Mouse (Mus musculus) neural tube, embryonic 15.5 days (tissue): Measurements from ENCODE around the gene Apoc4. TPM values are rescaled to one million over a fixed set of nuclear protein-coding genes. Genes with fewer than 3 reads are reported as not detected.

Experiments used
- ATAC-seq: fragments of 200-750 bp; cut with Nextera tagmentation; 2 replicates; pipeline ENCODE4 v1.8.0; 2017; ENCODE audit warnings: mild to moderate bottlenecking, moderate TSS enrichment, moderate library complexity; ENCODE audit not compliant: low FRiP score
- H3K27ac ChIP-seq: fragments of 300-500 bp; sonication (generic); replicated peaks from 2 replicates; pipeline ENCODE4 v1.5.1; 2015; ENCODE audit warnings: mild to moderate bottlenecking, inconsistent platforms
- H3K27me3 ChIP-seq: fragments of 300-500 bp; sonication (generic); replicated peaks from 2 replicates; pipeline ENCODE4 v1.6.1; 2015; ENCODE audit warnings: inconsistent platforms
- H3K36me3 ChIP-seq: fragments of 300-500 bp; sonication (generic); 2 replicates; pipeline ENCODE4 v1.6.1; 2015; ENCODE audit warnings: inconsistent platforms
- H3K4me1 ChIP-seq: fragments of 300-500 bp; sonication (generic); 2 replicates; pipeline ENCODE4 v1.6.1; 2015; ENCODE audit warnings: inconsistent platforms
- H3K4me2 ChIP-seq: fragments of 300-500 bp; sonication (generic); 2 replicates; pipeline ENCODE4 v1.6.1; 2015; ENCODE audit warnings: inconsistent platforms, mild to moderate bottlenecking, moderate library complexity
- H3K4me3 ChIP-seq: fragments of 300-500 bp; sonication (generic); replicated peaks from 2 replicates; pipeline ENCODE4 v1.5.1; 2015; ENCODE audit warnings: mild to moderate bottlenecking, inconsistent platforms
- H3K9ac ChIP-seq: fragments of 300-500 bp; sonication (generic); replicated peaks from 2 replicates; pipeline ENCODE4 v1.6.1; 2015; ENCODE audit warnings: mild to moderate bottlenecking, inconsistent platforms
- H3K9me3 ChIP-seq: fragments of 300-500 bp; sonication (generic); replicated peaks from 2 replicates; pipeline ENCODE4 v1.6.1; 2016; ENCODE audit warnings: inconsistent platforms
- WGBS: fragments of 180-500 bp; shearing (Covaris S2); methylation state at CpG from one replicate; pipeline ENCODE4 v1.1.7; 2015; ENCODE audit warnings: mixed read lengths; 5-methylcytosine and 5-hydroxymethylcytosine counted together
- polyA plus RNA-seq: library from polyadenylated mRNA; unstranded; fragments of >200 nt; fragmentation: Nextera tagmentation; extraction: Ambion mirVana; gene quantifications from 2 replicates; pipeline ENCODE4 v1.2.1, GENCODE M21; 2015

Gene Apoc4
- polyA plus RNA-seq, 1 experiment from 2014 or later, result 0.38 TPM

GRCm38 (mm10) chr7:19635074-19635827 lies 46.0 kb downstream of the Apoc4 start:
- Histone ChIP-seq H3K27ac (no peak overlapping the region), H3K27me3 (no peaks in the 10 kb centered on the region), H3K9ac (no peak overlapping the region), H3K9me3 (no peaks in the 10 kb centered on the region), H3K4me3 (no peak overlapping the region), H3K36me3 (peaks cover 85% of the 10 kb centered on the region), H3K4me2 (no peak overlapping the region), H3K4me1 (no peaks in the 10 kb centered on the region)
- no peak for ATAC-seq
- WGBS, result 93% methylated on average over 11 of the region's 11 CpGs

GRCm38 (mm10) chr7:19634591-19634990 lies 46.7 kb downstream of the Apoc4 start:
- no peak for ATAC-seq
- Histone ChIP-seq H3K9me3 (no peaks in the 10 kb centered on the region), H3K4me1 (peaks cover 5% of the 10 kb centered on the region; the same call in 1 of the 2 replicates), H3K27me3 (no peaks in the 10 kb centered on the region), H3K27ac (no peak overlapping the region), H3K4me2 (no peak overlapping the region), H3K36me3 (peaks cover 78% of the 10 kb centered on the region), H3K4me3 (no peak overlapping the region), H3K9ac (no peak overlapping the region)
- WGBS, result 72% methylated on average over 2 of the region's 2 CpGs

- Histone ChIP-seq H3K4me3 (no peak overlapping the region), H3K9ac (no peak overlapping the region), H3K4me2 (no peak overlapping the region), H3K9me3 (no peaks in the 10 kb centered on the region), H3K27ac (no peak overlapping the region), H3K4me1 (peaks cover 7% of the 10 kb centered on the region; the same call in 1 of the 2 replicates), H3K27me3 (no peaks in the 10 kb centered on the region), H3K36me3 (peaks cover 71% of the 10 kb centered on the region)
- no peak for ATAC-seq
- 92% methylated on average over 15 of the region's 15 CpGs for WGBS
These were observed 47.4 kb downstream of the Apoc4 start for GRCm38 (mm10) chr7:19633855-19634254.

GRCm38 (mm10) chr7:19633197-19633596 lies 48.1 kb downstream of the Apoc4 start:
- 94% methylated on average over 17 of the region's 17 CpGs for WGBS
- no peak overlapping the region for H3K9ac ChIP-seq
- peaks cover 64% of the 10 kb centered on the region for H3K36me3 ChIP-seq

GRCm38 (mm10) chr7:19632720-19633119 lies 48.6 kb downstream of the Apoc4 start:
- ATAC-seq, result no peak
- Histone ChIP-seq H3K4me2 (no peak overlapping the region), H3K36me3 (peaks cover 60% of the 10 kb centered on the region), H3K27ac (no peak overlapping the region), H3K4me1 (peaks cover 12% of the 10 kb centered on the region), H3K9ac (no peak overlapping the region), H3K4me3 (no peak overlapping the region), H3K27me3 (no peaks in the 10 kb centered on the region), H3K9me3 (no peaks in the 10 kb centered on the region)

More at GRCm38 (mm10) chr7:19633197-19633596, 48.1 kb downstream of the Apoc4 start:
- Histone ChIP-seq H3K27me3 (no peaks in the 10 kb centered on the region), H3K4me3 (no peak overlapping the region), H3K4me1 (peaks cover 9% of the 10 kb centered on the region), H3K4me2 (no peak overlapping the region), H3K27ac (no peak overlapping the region), H3K9me3 (no peaks in the 10 kb centered on the region)
- ATAC-seq, result no peak

- Histone ChIP-seq H3K4me1 (peaks cover 12% of the 10 kb centered on the region), H3K9ac (no peak overlapping the region), H3K27ac (no peak overlapping the region), H3K27me3 (no peaks in the 10 kb centered on the region), H3K36me3 (peaks cover 55% of the 10 kb centered on the region), H3K4me2 (no peak overlapping the region), H3K4me3 (no peak overlapping the region), H3K9me3 (no peaks in the 10 kb centered on the region)
- no peak for ATAC-seq
These were observed 49.0 kb downstream of the Apoc4 start for GRCm38 (mm10) chr7:19632275-19632674.

- H3K4me3 ChIP-seq, result peak within 1 kb of the TSS; percentile 72
- 0 out of 2 replicates have a peak, but pooled peaks cover 2% of the 10 kb centered on the region for H3K27me3 ChIP-seq
- H3K4me1 ChIP-seq, result peaks cover 12% of the 10 kb centered on the region
- WGBS, result 1% methylated on average over 23 of the region's 41 CpGs
- H3K36me3 ChIP-seq, result peaks cover 26% of the 10 kb centered on the region
- H3K4me2 ChIP-seq, result peak within 1 kb of the TSS; percentile 76
- peak within 1 kb of the TSS; percentile 44 for H3K9ac ChIP-seq
- no peaks in the 10 kb centered on the region for H3K9me3 ChIP-seq
- peak; percentile 83 for ATAC-seq
- H3K27ac ChIP-seq, result peak within 1 kb of the TSS; percentile 82
These were observed 51.9 kb downstream of the Apoc4 start, which contains the start of gene Relb for GRCm38 (mm10) chr7:19629361-19629734. Relb (minus strand) TSS chr7:19629438.

- Histone ChIP-seq H3K4me2 (peak overlapping the region; percentile 76), H3K9me3 (no peaks in the 10 kb centered on the region), H3K9ac (peak overlapping the region; percentile 44), H3K4me3 (peak overlapping the region; percentile 72), H3K36me3 (peaks cover 20% of the 10 kb centered on the region), H3K27ac (peak overlapping the region; percentile 82), H3K4me1 (peaks cover 12% of the 10 kb centered on the region), H3K27me3 (0 out of 2 replicates have a peak, but pooled peaks cover 6% of the 10 kb centered on the region)
- WGBS, result 1% methylated on average over 56 of the region's 57 CpGs
- ATAC-seq, result peak; percentile 87
These were observed 52.5 kb downstream of the Apoc4 start for GRCm38 (mm10) chr7:19628536-19629360.

GRCm38 (mm10) chr7:19628192-19628535 lies 53.1 kb downstream of the Apoc4 start:
- Histone ChIP-seq H3K4me2 (peak overlapping the region; percentile 76), H3K4me1 (peaks cover 12% of the 10 kb centered on the region), H3K27ac (peak overlapping the region; percentile 82), H3K27me3 (0 out of 2 replicates have a peak, but pooled peaks cover 10% of the 10 kb centered on the region), H3K9ac (no peak overlapping the region; the same call in 1 of the 2 replicates), H3K4me3 (peak overlapping the region; percentile 72), H3K36me3 (peaks cover 14% of the 10 kb centered on the region), H3K9me3 (no peaks in the 10 kb centered on the region)
- ATAC-seq, result no peak
- WGBS, result 17% methylated on average over 17 of the region's 17 CpGs
